Mouse (Mus musculus): ENCODE results near the gene Enc1. TPM values are rescaled to one million over a fixed set of nuclear protein-coding genes. Genes with fewer than 3 reads are reported as not detected.
A peak's percentile ranks its signal among the peaks of the same experiment; 100 is the strongest.

The Enc1 gene
- polyA plus RNA-seq, 1 experiment from 2014 or later = 82.4 TPM

- ATAC-seq (ENCODE audit: low FRiP score) (no peak), DNase-seq (ENCODE audit: low spot score) (no peak)
- Histone ChIP-seq H3K9me3 (ENCODE audit: control insufficient read depth, low read length) (no peaks in the 10 kb centered on the region), H3K4me1 (replicated peaks; ENCODE audit: control insufficient read depth, insufficient read depth, low read length) (peaks cover 73% of the 10 kb centered on the region), H3K27ac (no peak overlapping the region), H3K4me3 (replicated peaks; ENCODE audit: low read length) (peak overlapping the region; percentile 89; the same call in 1 of the 2 replicates), H3K27me3 (ENCODE audit: control insufficient read depth, insufficient read depth, low read length) (no peaks in the 10 kb centered on the region), H3K9ac (peak overlapping the region; percentile 42; the same call in 1 of the 2 replicates), H3K4me2 (replicated peaks) (peak overlapping the region; percentile 82), H3K36me3 (replicated peaks; ENCODE audit: control insufficient read depth, insufficient read depth) (peaks cover 52% of the 10 kb centered on the region)
- 67% methylated on average over 16 of the region's 16 CpGs for WGBS
These were observed 5.3 kb downstream of the Enc1 start for GRCm38 (mm10) chr13:97246217-97246616.

- H3K36me3 ChIP-seq (replicated peaks; ENCODE audit: control insufficient read depth, insufficient read depth) = peaks cover 67% of the 10 kb centered on the region
- ATAC-seq (ENCODE audit: low FRiP score) = no peak
These were observed 6.8 kb downstream of the Enc1 start for GRCm38 (mm10) chr13:97247754-97248153.

GRCm38 (mm10) chr13:97249051-97249461 lies 8.2 kb downstream of the Enc1 start:
- no peak overlapping the region for H3K27ac ChIP-seq
- peaks cover 73% of the 10 kb centered on the region for H3K36me3 ChIP-seq (replicated peaks; ENCODE audit: control insufficient read depth, insufficient read depth)
- H3K4me2 ChIP-seq (replicated peaks) = peak overlapping the region; percentile 82
- DNase-seq (ENCODE audit: low spot score) = no peak
- no peaks in the 10 kb centered on the region for H3K27me3 ChIP-seq (ENCODE audit: control insufficient read depth, insufficient read depth, low read length)
- peaks cover 84% of the 10 kb centered on the region for H3K4me1 ChIP-seq (replicated peaks; ENCODE audit: control insufficient read depth, insufficient read depth, low read length)
- WGBS = 18% methylated on average over 5 of the region's 5 CpGs
- no peaks in the 10 kb centered on the region for H3K9me3 ChIP-seq (ENCODE audit: control insufficient read depth, low read length)
- ATAC-seq (ENCODE audit: low FRiP score) = no peak
- H3K4me3 ChIP-seq (replicated peaks; ENCODE audit: low read length) = peak overlapping the region; percentile 4
- peak overlapping the region; percentile 29; the same call in 1 of the 2 replicates for H3K9ac ChIP-seq

More at GRCm38 (mm10) chr13:97247754-97248153, 6.8 kb downstream of the Enc1 start:
- peak overlapping the region; percentile 82 for H3K4me2 ChIP-seq (replicated peaks)
- H3K9me3 ChIP-seq (ENCODE audit: control insufficient read depth, low read length) = no peaks in the 10 kb centered on the region
- peaks cover 85% of the 10 kb centered on the region for H3K4me1 ChIP-seq (replicated peaks; ENCODE audit: control insufficient read depth, insufficient read depth, low read length)
- H3K27ac ChIP-seq = no peak overlapping the region
- no peak for DNase-seq (ENCODE audit: low spot score)
- 34% methylated on average over 4 of the region's 4 CpGs for WGBS
- no peaks in the 10 kb centered on the region for H3K27me3 ChIP-seq (ENCODE audit: control insufficient read depth, insufficient read depth, low read length)
- H3K9ac ChIP-seq = peak overlapping the region; percentile 5; the same call in 1 of the 2 replicates
- H3K4me3 ChIP-seq (replicated peaks; ENCODE audit: low read length) = 0 out of 2 replicates have a peak overlapping the region, but pooled peaks have one; percentile 6

GRCm38 (mm10) chr13:97249507-97250078 lies 8.7 kb downstream of the Enc1 start:
- ATAC-seq (ENCODE audit: low FRiP score) (no peak), DNase-seq (ENCODE audit: low spot score) (no peak)
- Histone ChIP-seq H3K36me3 (replicated peaks; ENCODE audit: control insufficient read depth, insufficient read depth) (peaks cover 73% of the 10 kb centered on the region), H3K4me3 (replicated peaks; ENCODE audit: low read length) (peak overlapping the region; percentile 4), H3K27ac (no peak overlapping the region; the same call in 1 of the 2 replicates), H3K9ac (peak overlapping the region; percentile 29; the same call in 1 of the 2 replicates), H3K4me2 (replicated peaks) (peak overlapping the region; percentile 82), H3K4me1 (replicated peaks; ENCODE audit: control insufficient read depth, insufficient read depth, low read length) (peaks cover 80% of the 10 kb centered on the region), H3K27me3 (ENCODE audit: control insufficient read depth, insufficient read depth, low read length) (no peaks in the 10 kb centered on the region), H3K9me3 (ENCODE audit: control insufficient read depth, low read length) (no peaks in the 10 kb centered on the region)
- 34% methylated on average over 5 of the region's 5 CpGs for WGBS

- WGBS = 33% methylated on average over 5 of the region's 5 CpGs
- peaks cover 71% of the 10 kb centered on the region for H3K36me3 ChIP-seq (replicated peaks; ENCODE audit: control insufficient read depth, insufficient read depth)
- no peak overlapping the region for H3K9ac ChIP-seq
These were observed 9.2 kb downstream of the Enc1 start for GRCm38 (mm10) chr13:97250148-97250547.

GRCm38 (mm10) chr13:97250551-97251380 lies 9.9 kb downstream of the Enc1 start:
- Histone ChIP-seq H3K27me3 (ENCODE audit: control insufficient read depth, insufficient read depth, low read length) (no peaks in the 10 kb centered on the region), H3K4me2 (replicated peaks) (peak overlapping the region; percentile 82), H3K9ac (no peak overlapping the region), H3K4me1 (replicated peaks; ENCODE audit: control insufficient read depth, insufficient read depth, low read length) (peaks cover 69% of the 10 kb centered on the region), H3K36me3 (replicated peaks; ENCODE audit: control insufficient read depth, insufficient read depth) (peaks cover 65% of the 10 kb centered on the region), H3K4me3 (replicated peaks; ENCODE audit: low read length) (no peak overlapping the region), H3K27ac (peak overlapping the region; percentile 35), H3K9me3 (ENCODE audit: control insufficient read depth, low read length) (no peaks in the 10 kb centered on the region)
- ATAC-seq (ENCODE audit: low FRiP score) = 0 out of 2 replicates have a peak, but pooled peaks have one; percentile 29
- 24% methylated on average over 20 of the region's 20 CpGs for WGBS
- no peak for DNase-seq (ENCODE audit: low spot score)

More at GRCm38 (mm10) chr13:97250148-97250547, 9.2 kb downstream of the Enc1 start:
- Histone ChIP-seq H3K4me3 (replicated peaks; ENCODE audit: low read length) (no peak overlapping the region), H3K27me3 (ENCODE audit: control insufficient read depth, insufficient read depth, low read length) (no peaks in the 10 kb centered on the region), H3K4me1 (replicated peaks; ENCODE audit: control insufficient read depth, insufficient read depth, low read length) (peaks cover 75% of the 10 kb centered on the region), H3K9me3 (ENCODE audit: control insufficient read depth, low read length) (no peaks in the 10 kb centered on the region), H3K27ac (peak overlapping the region; percentile 35; the same call in 1 of the 2 replicates), H3K4me2 (replicated peaks) (peak overlapping the region; percentile 82)
- DNase-seq (ENCODE audit: low spot score) (no peak), ATAC-seq (ENCODE audit: low FRiP score) (no peak)

GRCm38 (mm10) chr13:97251736-97252135 lies 10.8 kb downstream of the Enc1 start:
- DNase-seq (ENCODE audit: low spot score) (no peak), ATAC-seq (ENCODE audit: low FRiP score) (no peak)
- peak overlapping the region; percentile 32; the same call in 1 of the 2 replicates for H3K27ac ChIP-seq
- 37% methylated on average over 7 of the region's 7 CpGs for WGBS
- no peak overlapping the region for H3K4me3 ChIP-seq (replicated peaks; ENCODE audit: low read length)
- H3K36me3 ChIP-seq (replicated peaks; ENCODE audit: control insufficient read depth, insufficient read depth) = peaks cover 55% of the 10 kb centered on the region
- H3K9me3 ChIP-seq (ENCODE audit: control insufficient read depth, low read length) = no peaks in the 10 kb centered on the region
- no peak overlapping the region for H3K4me2 ChIP-seq (replicated peaks)
- peaks cover 66% of the 10 kb centered on the region for H3K4me1 ChIP-seq (replicated peaks; ENCODE audit: control insufficient read depth, insufficient read depth, low read length)
- no peak overlapping the region for H3K9ac ChIP-seq
- H3K27me3 ChIP-seq (ENCODE audit: control insufficient read depth, insufficient read depth, low read length) = no peaks in the 10 kb centered on the region

- Histone ChIP-seq H3K27me3 (ENCODE audit: control insufficient read depth, insufficient read depth, low read length) (no peaks in the 10 kb centered on the region), H3K4me1 (replicated peaks; ENCODE audit: control insufficient read depth, insufficient read depth, low read length) (peaks cover 63% of the 10 kb centered on the region), H3K4me2 (replicated peaks) (no peak overlapping the region), H3K27ac (peak overlapping the region; percentile 32; the same call in 1 of the 2 replicates), H3K9ac (no peak overlapping the region), H3K9me3 (ENCODE audit: control insufficient read depth, low read length) (no peaks in the 10 kb centered on the region), H3K4me3 (replicated peaks; ENCODE audit: low read length) (no peak overlapping the region), H3K36me3 (replicated peaks; ENCODE audit: control insufficient read depth, insufficient read depth) (peaks cover 48% of the 10 kb centered on the region)
- ATAC-seq (ENCODE audit: low FRiP score) (peak; percentile 56), DNase-seq (ENCODE audit: low spot score) (no peak)
- WGBS = 11% methylated on average over 7 of the region's 7 CpGs
These were observed 11.6 kb downstream of the Enc1 start for GRCm38 (mm10) chr13:97252469-97252868.

GRCm38 (mm10) chr13:97253418-97253981 lies 12.6 kb downstream of the Enc1 start:
- WGBS = 47% methylated on average over 6 of the region's 6 CpGs
- Histone ChIP-seq H3K4me3 (replicated peaks; ENCODE audit: low read length) (no peak overlapping the region), H3K4me1 (replicated peaks; ENCODE audit: control insufficient read depth, insufficient read depth, low read length) (peaks cover 53% of the 10 kb centered on the region), H3K9ac (no peak overlapping the region), H3K9me3 (ENCODE audit: control insufficient read depth, low read length) (no peaks in the 10 kb centered on the region), H3K36me3 (replicated peaks; ENCODE audit: control insufficient read depth, insufficient read depth) (peaks cover 38% of the 10 kb centered on the region), H3K27ac (peak overlapping the region; percentile 38; the same call in 1 of the 2 replicates), H3K4me2 (replicated peaks) (no peak overlapping the region), H3K27me3 (ENCODE audit: control insufficient read depth, insufficient read depth, low read length) (no peaks in the 10 kb centered on the region)
- ATAC-seq (ENCODE audit: low FRiP score) (0 out of 2 replicates have a peak, but pooled peaks have one; percentile 9), DNase-seq (ENCODE audit: low spot score) (no peak)
